Mouse (Mus musculus): Measurements from ENCODE around the gene E130114P18Rik. TPM values are rescaled to one million over a fixed set of nuclear protein-coding genes. Genes with fewer than 3 reads are reported as not detected.

The E130114P18Rik gene
- polyA plus RNA-seq, 1 experiment from 2014 or later, result 62.9 TPM

DNA sequence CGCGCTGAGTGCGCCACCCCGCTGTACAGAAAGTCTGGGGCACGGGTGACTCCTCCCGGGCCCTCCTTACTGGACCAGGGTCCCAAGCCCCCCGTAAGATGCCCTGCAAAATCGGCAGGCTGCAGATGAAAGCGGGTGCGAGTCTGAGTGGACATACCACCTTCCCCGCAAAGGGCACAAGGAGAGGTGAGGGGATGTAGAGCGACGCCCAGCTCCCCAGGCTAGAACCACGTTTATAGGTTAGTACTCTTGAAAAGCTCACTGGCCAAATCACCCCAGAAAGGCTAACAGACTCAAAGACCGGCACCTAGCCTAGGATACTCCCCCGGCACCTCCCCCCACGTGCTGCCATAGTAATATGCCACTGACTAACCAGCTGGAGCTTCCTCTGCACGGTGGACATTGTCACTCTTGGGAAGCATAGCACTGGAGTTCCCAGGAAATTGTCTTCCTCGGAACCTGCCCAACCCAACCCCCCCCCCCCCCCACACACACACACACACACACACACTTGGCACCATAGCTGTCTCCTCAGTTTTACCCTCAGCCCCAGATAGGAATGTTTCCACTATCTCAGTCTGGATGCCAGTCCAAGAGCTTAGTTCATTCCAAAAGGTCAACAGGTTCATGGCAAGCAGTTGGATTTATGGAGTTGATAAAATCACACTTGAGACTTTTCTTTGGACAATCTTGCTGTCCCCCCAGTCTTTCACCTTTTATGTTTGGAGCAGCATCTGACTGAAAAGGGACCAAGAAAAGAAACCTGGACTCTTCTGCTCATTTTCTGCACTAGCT lies 31.6 kb downstream of the E130114P18Rik start:
- peak; percentile 16 for ATAC-seq
- WGBS, result 9% methylated on average over 19 of the region's 19 CpGs

DNA sequence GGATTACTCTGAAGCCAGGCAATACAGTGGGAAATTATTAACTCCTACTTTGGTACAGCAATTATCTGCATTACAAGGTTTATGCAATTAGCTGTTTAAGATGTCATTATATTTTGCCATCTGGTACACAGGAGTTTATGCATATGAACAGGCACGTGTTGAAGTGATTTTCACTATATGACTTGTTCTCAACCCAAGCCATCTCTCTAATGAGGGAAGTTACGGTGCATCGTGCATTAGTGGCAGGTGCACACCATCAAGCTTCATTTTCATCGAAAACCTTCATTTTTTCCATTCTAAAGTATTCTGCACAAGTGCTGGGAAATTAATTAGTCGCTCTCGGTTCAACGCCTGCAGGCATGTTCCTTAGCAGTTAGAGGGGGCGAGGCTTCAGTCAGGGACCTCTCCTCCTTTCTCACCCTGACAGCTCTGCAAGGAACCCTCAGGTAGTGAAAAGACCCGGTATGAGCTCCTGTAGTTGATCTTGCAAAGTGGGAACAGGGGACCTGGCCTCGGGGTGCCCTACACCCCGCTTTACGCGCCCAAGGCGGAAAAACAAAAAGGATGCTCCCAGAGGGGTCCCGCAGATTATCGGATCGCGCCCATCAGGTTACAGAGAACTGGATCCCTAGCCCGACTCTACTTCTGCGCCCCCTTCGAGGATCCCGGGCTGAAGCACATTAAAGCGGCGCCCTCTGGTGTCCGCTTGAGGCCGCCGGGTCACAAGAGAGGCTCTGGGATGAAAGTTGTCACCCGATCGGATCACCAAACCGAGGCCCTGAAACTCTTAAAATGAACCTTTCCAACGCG lies 32.4 kb downstream of the E130114P18Rik start:
- peak overlapping the region; percentile 71 for H3K4me2 ChIP-seq (ENCODE audit: low read length)
- no peaks in the 10 kb centered on the region for H3K27me3 ChIP-seq (replicated peaks; ENCODE audit: control insufficient read depth, insufficient read depth, low read length)
- no peaks in the 10 kb centered on the region; the same call in 1 of the 2 replicates for H3K4me1 ChIP-seq (ENCODE audit: control insufficient read depth, insufficient read depth, low read length)
- H3K9ac ChIP-seq (ENCODE audit: low read length), result peak overlapping the region; percentile 54
- peak overlapping the region; percentile 66; the same call in 1 of the 2 replicates for H3K27ac ChIP-seq (ENCODE audit: low read depth, low read length)
- 2% methylated on average over 32 of the region's 32 CpGs for WGBS
- no peaks in the 10 kb centered on the region for H3K36me3 ChIP-seq (ENCODE audit: control insufficient read depth, insufficient read depth, low read length)
- peak; percentile 89 for DNase-seq (ENCODE audit: low spot score)
- peak overlapping the region; percentile 23 for H3K4me3 ChIP-seq (ENCODE audit: low read depth, low read length)
- no peaks in the 10 kb centered on the region for H3K9me3 ChIP-seq (replicated peaks; ENCODE audit: control insufficient read depth, low read length)
- ATAC-seq, result peak; percentile 84

More for the DNA sequence above, 31.6 kb downstream of the E130114P18Rik start:
- Histone ChIP-seq H3K27ac (ENCODE audit: low read depth, low read length) (peak overlapping the region; percentile 66; the same call in 1 of the 2 replicates), H3K4me2 (ENCODE audit: low read length) (peak overlapping the region; percentile 71), H3K27me3 (replicated peaks; ENCODE audit: control insufficient read depth, insufficient read depth, low read length) (no peaks in the 10 kb centered on the region), H3K4me3 (ENCODE audit: low read depth, low read length) (peak overlapping the region; percentile 23), H3K36me3 (ENCODE audit: control insufficient read depth, insufficient read depth, low read length) (no peaks in the 10 kb centered on the region), H3K4me1 (ENCODE audit: control insufficient read depth, insufficient read depth, low read length) (peaks cover 7% of the 10 kb centered on the region), H3K9ac (ENCODE audit: low read length) (peak overlapping the region; percentile 54), H3K9me3 (replicated peaks; ENCODE audit: control insufficient read depth, low read length) (no peaks in the 10 kb centered on the region)
- no peak for DNase-seq (ENCODE audit: low spot score)

GRCm38 (mm10) chr4:97743932-97744331 lies 33.9 kb downstream of the E130114P18Rik start:
- ATAC-seq (no peak), DNase-seq (ENCODE audit: low spot score) (no peak)
- no peak overlapping the region for H3K4me2 ChIP-seq (ENCODE audit: low read length)
- no peaks in the 10 kb centered on the region; the same call in 1 of the 2 replicates for H3K4me1 ChIP-seq (ENCODE audit: control insufficient read depth, insufficient read depth, low read length)
- H3K9ac ChIP-seq (ENCODE audit: low read length), result no peak overlapping the region
- H3K27ac ChIP-seq (ENCODE audit: low read depth, low read length), result no peak overlapping the region
- H3K36me3 ChIP-seq (ENCODE audit: control insufficient read depth, insufficient read depth, low read length), result no peaks in the 10 kb centered on the region
- 78% methylated on average over 5 of the region's 5 CpGs for WGBS
- no peaks in the 10 kb centered on the region for H3K27me3 ChIP-seq (replicated peaks; ENCODE audit: control insufficient read depth, insufficient read depth, low read length)
- H3K9me3 ChIP-seq (replicated peaks; ENCODE audit: control insufficient read depth, low read length), result no peaks in the 10 kb centered on the region
- H3K4me3 ChIP-seq (ENCODE audit: low read depth, low read length), result no peak overlapping the region

GRCm38 (mm10) chr4:97733392-97733791 lies 44.5 kb downstream of the E130114P18Rik start:
- Histone ChIP-seq H3K9me3 (replicated peaks; ENCODE audit: control insufficient read depth, low read length) (no peaks in the 10 kb centered on the region), H3K36me3 (ENCODE audit: control insufficient read depth, insufficient read depth, low read length) (no peaks in the 10 kb centered on the region), H3K4me1 (ENCODE audit: control insufficient read depth, insufficient read depth, low read length) (no peaks in the 10 kb centered on the region), H3K27me3 (replicated peaks; ENCODE audit: control insufficient read depth, insufficient read depth, low read length) (no peaks in the 10 kb centered on the region), H3K4me2 (ENCODE audit: low read length) (no peak overlapping the region), H3K9ac (ENCODE audit: low read length) (no peak overlapping the region), H3K27ac (ENCODE audit: low read depth, low read length) (no peak overlapping the region), H3K4me3 (ENCODE audit: low read depth, low read length) (no peak overlapping the region)
- DNase-seq (ENCODE audit: low spot score) (no peak), ATAC-seq (no peak)
- WGBS, result 62% methylated on average over 1 of the region's 1 CpGs

- Histone ChIP-seq H3K36me3 (ENCODE audit: control insufficient read depth, insufficient read depth, low read length) (no peaks in the 10 kb centered on the region), H3K27ac (ENCODE audit: low read depth, low read length) (no peak overlapping the region), H3K4me2 (ENCODE audit: low read length) (no peak overlapping the region), H3K27me3 (replicated peaks; ENCODE audit: control insufficient read depth, insufficient read depth, low read length) (no peaks in the 10 kb centered on the region), H3K9me3 (replicated peaks; ENCODE audit: control insufficient read depth, low read length) (no peaks in the 10 kb centered on the region), H3K4me1 (ENCODE audit: control insufficient read depth, insufficient read depth, low read length) (no peaks in the 10 kb centered on the region), H3K4me3 (ENCODE audit: low read depth, low read length) (no peak overlapping the region), H3K9ac (ENCODE audit: low read length) (no peak overlapping the region)
- 89% methylated on average over 3 of the region's 3 CpGs for WGBS
- no peak for ATAC-seq
- no peak for DNase-seq (ENCODE audit: low spot score)
These were observed 47.5 kb downstream of the E130114P18Rik start for GRCm38 (mm10) chr4:97730416-97730815.

- Histone ChIP-seq H3K9me3 (replicated peaks; ENCODE audit: control insufficient read depth, low read length) (no peaks in the 10 kb centered on the region), H3K4me3 (ENCODE audit: low read depth, low read length) (no peak overlapping the region), H3K9ac (ENCODE audit: low read length) (no peak overlapping the region), H3K36me3 (ENCODE audit: control insufficient read depth, insufficient read depth, low read length) (no peaks in the 10 kb centered on the region), H3K27ac (ENCODE audit: low read depth, low read length) (no peak overlapping the region), H3K4me2 (ENCODE audit: low read length) (no peak overlapping the region), H3K4me1 (ENCODE audit: control insufficient read depth, insufficient read depth, low read length) (no peaks in the 10 kb centered on the region), H3K27me3 (replicated peaks; ENCODE audit: control insufficient read depth, insufficient read depth, low read length) (no peaks in the 10 kb centered on the region)
- 74% methylated on average over 6 of the region's 6 CpGs for WGBS
- DNase-seq (ENCODE audit: low spot score), result no peak
- ATAC-seq, result no peak
These were observed 47.9 kb downstream of the E130114P18Rik start for GRCm38 (mm10) chr4:97729999-97730398.

DNA sequence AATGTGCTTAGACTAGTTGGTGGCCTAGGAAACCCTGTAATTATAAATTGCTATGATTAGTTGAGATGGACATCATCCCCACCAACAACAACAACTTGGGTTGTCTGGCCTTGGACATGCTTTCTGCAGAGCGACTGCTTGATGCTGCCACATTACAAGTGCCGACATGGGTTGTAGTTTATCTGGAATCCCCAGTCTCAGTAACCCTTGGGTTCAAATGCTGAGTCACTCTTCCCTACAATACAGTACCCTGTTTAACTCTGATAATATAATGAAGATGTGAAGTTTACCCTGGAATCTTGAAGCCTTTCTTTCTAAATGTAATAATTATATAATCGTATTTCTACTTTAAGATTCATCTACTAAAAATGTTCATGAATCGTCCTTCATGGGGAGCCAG lies 49.4 kb downstream of the E130114P18Rik start:
- WGBS, result 95% methylated on average over 4 of the region's 4 CpGs
- no peaks in the 10 kb centered on the region for H3K36me3 ChIP-seq (ENCODE audit: control insufficient read depth, insufficient read depth, low read length)
- H3K4me3 ChIP-seq (ENCODE audit: low read depth, low read length), result no peak overlapping the region
- H3K27me3 ChIP-seq (replicated peaks; ENCODE audit: control insufficient read depth, insufficient read depth, low read length), result no peaks in the 10 kb centered on the region
- no peaks in the 10 kb centered on the region for H3K4me1 ChIP-seq (ENCODE audit: control insufficient read depth, insufficient read depth, low read length)
- H3K27ac ChIP-seq (ENCODE audit: low read depth, low read length), result no peak overlapping the region
- H3K9me3 ChIP-seq (replicated peaks; ENCODE audit: control insufficient read depth, low read length), result no peaks in the 10 kb centered on the region
- no peak for DNase-seq (ENCODE audit: low spot score)
- H3K9ac ChIP-seq (ENCODE audit: low read length), result no peak overlapping the region
- no peak for ATAC-seq
- H3K4me2 ChIP-seq (ENCODE audit: low read length), result no peak overlapping the region

DNA sequence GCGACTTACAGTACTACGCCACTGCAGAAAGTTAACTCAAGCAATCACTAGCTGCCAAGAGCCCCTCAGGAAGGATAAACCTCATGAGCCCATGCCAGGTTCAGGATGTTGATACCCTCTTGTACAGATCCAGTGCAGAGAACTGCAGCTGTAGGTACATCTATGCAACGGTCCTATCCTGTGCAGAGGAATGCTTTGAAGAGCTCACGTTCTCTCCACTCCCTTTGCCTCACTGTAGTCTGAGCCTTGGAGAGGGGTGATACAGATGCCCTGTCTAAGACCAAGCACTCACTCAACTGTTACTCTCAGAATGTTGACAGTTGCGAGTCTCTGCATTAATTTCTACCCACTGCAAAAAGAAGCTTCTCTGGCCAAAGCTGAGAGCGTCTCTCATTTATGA lies 54.5 kb downstream of the E130114P18Rik start:
- H3K4me3 ChIP-seq (ENCODE audit: low read depth, low read length), result no peak overlapping the region
- H3K9me3 ChIP-seq (replicated peaks; ENCODE audit: control insufficient read depth, low read length), result no peaks in the 10 kb centered on the region
- no peaks in the 10 kb centered on the region for H3K27me3 ChIP-seq (replicated peaks; ENCODE audit: control insufficient read depth, insufficient read depth, low read length)
- H3K9ac ChIP-seq (ENCODE audit: low read length), result no peak overlapping the region
- no peak overlapping the region for H3K4me2 ChIP-seq (ENCODE audit: low read length)
- no peaks in the 10 kb centered on the region for H3K4me1 ChIP-seq (ENCODE audit: control insufficient read depth, insufficient read depth, low read length)
- 84% methylated on average over 6 of the region's 6 CpGs for WGBS
- ATAC-seq (no peak), DNase-seq (ENCODE audit: low spot score) (no peak)
- no peaks in the 10 kb centered on the region for H3K36me3 ChIP-seq (ENCODE audit: control insufficient read depth, insufficient read depth, low read length)
- H3K27ac ChIP-seq (ENCODE audit: low read depth, low read length), result no peak overlapping the region
